Mouse (Mus musculus): Measurements from ENCODE around the gene C1qbp. TPM values are rescaled to one million over a fixed set of nuclear protein-coding genes. Genes with fewer than 3 reads are reported as not detected.

C1qbp gene
- 100 to 1,000 TPM; 181 to 218 (median 205) TPM for total RNA-seq (2022)

- DNase-seq: peak; percentile 89
Measured at GRCm38 (mm10) chr11:70982557-70983228, at the start of gene C1qbp. Gene C1qbp (minus strand): TSS chr11:70983026.

GRCm38 (mm10) chr11:71032070-71032469, 49.2 kb upstream of the C1qbp start:
- no peak for DNase-seq

- DNase-seq: no peak
Measured at GRCm38 (mm10) chr11:71029403-71030118, 46.7 kb upstream of the C1qbp start.

GRCm38 (mm10) chr11:71028280-71028679, 45.5 kb upstream of the C1qbp start:
- no peak for DNase-seq

GRCm38 (mm10) chr11:71019201-71020068, 36.6 kb upstream of the C1qbp start, which contains the start of the genes Mis12 and Derl2:
Gene Mis12 (plus strand): TSS chr11:71019611.
Gene Derl2 (minus strand): TSS chr11:71019841.
- DNase-seq: peak; percentile 99

GRCm38 (mm10) chr11:71018416-71019200, 35.8 kb upstream of the C1qbp start:
- no peak for DNase-seq

GRCm38 (mm10) chr11:71017051-71017450, 34.2 kb upstream of the C1qbp start:
- no peak for DNase-seq

GRCm38 (mm10) chr11:71012743-71013142, 29.9 kb upstream of the C1qbp start:
- no peak for DNase-seq

GRCm38 (mm10) chr11:71008321-71008720, 25.5 kb upstream of the C1qbp start:
- no peak for DNase-seq

GRCm38 (mm10) chr11:71007831-71008230, 25.0 kb upstream of the C1qbp start:
- DNase-seq: no peak

- peak; percentile 52 for DNase-seq
Measured at GRCm38 (mm10) chr11:71007026-71007425, 24.2 kb upstream of the C1qbp start.

GRCm38 (mm10) chr11:71005046-71005445, 22.2 kb upstream of the C1qbp start:
- DNase-seq: no peak

GRCm38 (mm10) chr11:71004316-71004773, 21.5 kb upstream of the C1qbp start, which contains the start of gene Dhx33:
Gene Dhx33 (minus strand): TSS chr11:71004437.
- DNase-seq: peak; percentile 97

- DNase-seq: no peak
Measured at GRCm38 (mm10) chr11:71003611-71004315, 20.9 kb upstream of the C1qbp start.

GRCm38 (mm10) chr11:71001167-71001566, 18.3 kb upstream of the C1qbp start:
- no peak for DNase-seq

GRCm38 (mm10) chr11:70982030-70982429, 796 bp downstream of the C1qbp start:
- no peak for DNase-seq

- DNase-seq: no peak
Measured at GRCm38 (mm10) chr11:70980751-70981510, 1.9 kb downstream of the C1qbp start.

- no peak for DNase-seq
Measured at GRCm38 (mm10) chr11:70980232-70980631, 2.6 kb downstream of the C1qbp start.

- DNase-seq: no peak
Measured at GRCm38 (mm10) chr11:70977293-70977692, 5.5 kb downstream of the C1qbp start.

- DNase-seq: no peak
Measured at GRCm38 (mm10) chr11:70975193-70975592, 7.6 kb downstream of the C1qbp start.

Measured in adrenal gland, adult 8-10 months (tissue).